Mouse (Mus musculus): ENCODE results near the gene Dapp1. TPM values are rescaled to one million over a fixed set of nuclear protein-coding genes. Genes with fewer than 3 reads are reported as not detected.
A peak's percentile ranks its signal among the peaks of the same experiment; 100 is the strongest.
"Not testable (repeated sequence)": the region's sequence is repeated elsewhere in the genome, so short reads cannot be mapped to it uniquely, and the experiment has no call there.

Dapp1 gene
- polyA plus RNA-seq, 1 experiment from 2014 or later, result 2.3 TPM

GRCm38 (mm10) chr3:137968105-137968819 is 13.1 kb downstream of the Dapp1 start:
- Histone ChIP-seq H3K27ac (no peak overlapping the region), H3K9ac (no peak overlapping the region), H3K4me3 (no peak overlapping the region), H3K36me3 (no peaks in the 10 kb centered on the region), H3K27me3 (no peaks in the 10 kb centered on the region), H3K4me1 (no peaks in the 10 kb centered on the region), H3K4me2 (replicated peaks) (no peak overlapping the region), H3K9me3 (replicated peaks) (no peaks in the 10 kb centered on the region)
- 89% methylated on average over 14 of the region's 14 CpGs for WGBS
- ATAC-seq (ENCODE audit: low FRiP score), result no peak

DNA sequence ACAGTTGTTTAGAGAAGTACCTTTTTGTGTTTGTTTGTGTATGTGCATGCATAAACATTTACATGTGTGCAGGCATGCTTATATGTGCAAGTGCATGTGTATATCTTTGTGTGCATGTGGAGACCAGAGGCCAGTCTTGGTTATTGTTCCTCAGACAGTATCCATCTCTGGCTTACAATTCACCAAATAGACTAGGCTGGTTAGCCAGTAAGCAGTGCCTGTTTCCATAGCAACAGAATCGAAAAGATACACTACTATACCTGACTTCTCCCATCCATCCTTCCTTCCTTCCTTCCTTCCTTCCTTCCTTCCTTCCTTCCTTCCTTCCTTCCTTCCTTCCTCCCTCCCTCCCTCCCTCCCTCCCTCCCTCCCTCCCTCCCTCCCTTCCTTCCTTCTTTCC is 17.3 kb downstream of the Dapp1 start:
- ATAC-seq (ENCODE audit: low FRiP score); H3K36me3 ChIP-seq; H3K27me3 ChIP-seq; H3K4me3 ChIP-seq; H3K4me1 ChIP-seq; H3K9ac ChIP-seq; H3K4me2 ChIP-seq (replicated peaks); H3K27ac ChIP-seq; H3K9me3 ChIP-seq (replicated peaks): not testable (repeated sequence)
- 71% methylated on average over 1 of the region's 1 CpGs for WGBS

DNA sequence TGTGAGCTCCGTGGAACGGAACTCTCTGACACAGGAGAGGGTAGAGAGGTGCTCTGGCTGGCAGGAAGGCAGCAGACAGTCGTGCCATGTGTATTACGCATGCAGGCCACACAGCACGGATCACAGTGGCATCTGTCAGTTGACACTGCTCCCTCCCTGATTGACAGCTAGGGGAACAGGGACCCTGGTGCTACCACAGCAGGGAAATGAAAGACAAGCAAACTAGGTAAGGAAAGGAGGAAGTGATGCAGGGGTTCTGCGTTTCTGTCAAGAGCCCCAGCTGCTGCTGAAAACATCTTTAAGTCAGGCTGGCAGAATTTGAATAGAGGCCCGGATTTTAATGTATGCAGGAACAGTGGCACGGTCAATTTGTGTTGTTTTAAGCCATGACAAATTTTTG is 17.8 kb downstream of the Dapp1 start:
- Histone ChIP-seq H3K27me3 (no peaks in the 10 kb centered on the region), H3K4me3 (no peak overlapping the region), H3K4me2 (replicated peaks) (no peak overlapping the region), H3K9me3 (replicated peaks) (no peaks in the 10 kb centered on the region), H3K9ac (no peak overlapping the region), H3K36me3 (no peaks in the 10 kb centered on the region), H3K27ac (no peak overlapping the region), H3K4me1 (no peaks in the 10 kb centered on the region)
- 58% methylated on average over 8 of the region's 8 CpGs for WGBS
- ATAC-seq (ENCODE audit: low FRiP score), result no peak

DNA sequence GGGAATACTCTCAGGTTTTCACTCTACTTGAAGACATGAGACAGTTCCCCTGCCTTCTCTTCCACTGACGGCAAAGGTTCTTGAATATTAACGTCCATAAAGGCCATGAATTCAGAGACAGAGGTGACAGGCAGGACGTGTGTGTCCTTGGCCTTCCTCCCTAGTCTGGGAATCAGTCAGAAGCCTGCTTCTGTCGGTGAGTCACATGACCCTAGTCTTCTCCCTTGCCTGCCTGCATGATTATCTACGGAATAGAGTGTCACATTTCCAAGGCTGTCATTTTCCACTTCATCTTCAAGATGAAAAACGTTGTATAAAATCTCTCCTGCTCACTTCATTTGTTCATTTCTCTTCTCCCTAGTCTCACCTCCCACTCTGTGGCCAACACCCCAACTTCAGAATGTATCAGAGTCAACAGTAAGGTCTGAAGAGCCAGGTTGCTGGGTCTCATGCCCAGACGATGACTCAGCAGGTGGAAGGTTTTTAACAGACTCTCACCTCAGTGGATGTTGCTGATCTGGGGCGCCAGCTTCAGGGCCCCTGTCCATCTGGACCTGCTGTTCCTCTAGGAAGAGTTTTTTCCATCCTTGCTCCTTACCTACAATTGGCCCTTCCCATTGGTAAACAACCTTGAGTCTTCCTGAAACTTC is 19.5 kb downstream of the Dapp1 start:
- Histone ChIP-seq H3K27me3 (no peaks in the 10 kb centered on the region), H3K9ac (no peak overlapping the region), H3K4me1 (no peaks in the 10 kb centered on the region), H3K9me3 (replicated peaks) (no peaks in the 10 kb centered on the region), H3K27ac (no peak overlapping the region), H3K4me3 (no peak overlapping the region), H3K4me2 (replicated peaks) (no peak overlapping the region), H3K36me3 (no peaks in the 10 kb centered on the region)
- no peak for ATAC-seq (ENCODE audit: low FRiP score)
- WGBS, result 59% methylated on average over 8 of the region's 8 CpGs

- no peaks in the 10 kb centered on the region for H3K9me3 ChIP-seq (replicated peaks)
- WGBS, result 82% methylated on average over 4 of the region's 4 CpGs
- no peak overlapping the region for H3K27ac ChIP-seq
- H3K27me3 ChIP-seq, result no peaks in the 10 kb centered on the region
- ATAC-seq (ENCODE audit: low FRiP score), result no peak
- H3K36me3 ChIP-seq, result no peaks in the 10 kb centered on the region
- no peak overlapping the region for H3K4me2 ChIP-seq (replicated peaks)
- H3K4me3 ChIP-seq, result no peak overlapping the region
- no peak overlapping the region for H3K9ac ChIP-seq
- 0 out of 2 replicates have a peak, but pooled peaks cover 3% of the 10 kb centered on the region for H3K4me1 ChIP-seq
Observed at GRCm38 (mm10) chr3:137959456-137959855, 21.9 kb downstream of the Dapp1 start.

- H3K4me3 ChIP-seq, result no peak overlapping the region
- H3K27ac ChIP-seq, result no peak overlapping the region
- no peaks in the 10 kb centered on the region for H3K27me3 ChIP-seq
- ATAC-seq (ENCODE audit: low FRiP score), result no peak
- H3K9ac ChIP-seq, result no peak overlapping the region
- no peaks in the 10 kb centered on the region for H3K36me3 ChIP-seq
- no peaks in the 10 kb centered on the region for H3K9me3 ChIP-seq (replicated peaks)
- H3K4me2 ChIP-seq (replicated peaks), result no peak overlapping the region
- 96% methylated on average over 4 of the region's 4 CpGs for WGBS
- peaks cover 5% of the 10 kb centered on the region; the same call in 1 of the 2 replicates for H3K4me1 ChIP-seq
Observed at GRCm38 (mm10) chr3:137958352-137958751, 23.0 kb downstream of the Dapp1 start.

- H3K27ac ChIP-seq, result no peak overlapping the region
- H3K4me3 ChIP-seq, result no peak overlapping the region
- no peak for ATAC-seq (ENCODE audit: low FRiP score)
- 92% methylated on average over 9 of the region's 9 CpGs for WGBS
- H3K9me3 ChIP-seq (replicated peaks), result no peaks in the 10 kb centered on the region
- H3K27me3 ChIP-seq, result no peaks in the 10 kb centered on the region
- no peak overlapping the region for H3K9ac ChIP-seq
- H3K4me1 ChIP-seq, result peaks cover 6% of the 10 kb centered on the region
- H3K36me3 ChIP-seq, result no peaks in the 10 kb centered on the region
- H3K4me2 ChIP-seq (replicated peaks), result no peak overlapping the region
Observed at GRCm38 (mm10) chr3:137957864-137958263, 23.5 kb downstream of the Dapp1 start.

DNA sequence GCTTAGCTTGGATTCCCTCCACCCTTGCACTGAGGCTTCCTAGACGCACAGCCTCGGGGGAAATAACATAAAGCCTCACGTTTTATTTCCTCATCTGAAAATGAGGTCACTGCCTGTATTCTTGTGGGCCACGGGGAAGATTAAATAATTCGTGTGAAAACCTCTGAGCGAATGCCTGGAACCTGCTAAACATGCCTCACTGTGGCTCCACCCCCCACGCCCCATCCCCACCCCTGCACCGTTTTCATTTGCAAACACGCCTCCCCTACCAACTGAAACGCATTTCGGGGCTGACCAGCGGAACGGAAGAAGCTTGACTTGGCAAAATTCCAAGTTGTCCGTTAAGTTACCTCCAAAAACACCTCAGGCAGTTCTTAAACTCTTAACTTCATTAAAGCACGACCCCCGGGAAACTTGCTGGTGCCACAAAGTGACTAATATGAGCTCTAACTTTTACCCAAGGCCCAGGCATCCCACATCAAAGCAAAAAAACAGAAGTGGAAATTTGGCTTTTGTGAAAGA is 25.7 kb downstream of the Dapp1 start:
- WGBS, result 28% methylated on average over 16 of the region's 16 CpGs
- ATAC-seq (ENCODE audit: low FRiP score), result no peak
- no peaks in the 10 kb centered on the region for H3K27me3 ChIP-seq

GRCm38 (mm10) chr3:137954256-137954916 is 27.0 kb downstream of the Dapp1 start:
- WGBS, result 68% methylated on average over 23 of the region's 23 CpGs
- Histone ChIP-seq H3K36me3 (no peaks in the 10 kb centered on the region), H3K4me2 (replicated peaks) (no peak overlapping the region), H3K9ac (no peak overlapping the region), H3K4me1 (peaks cover 17% of the 10 kb centered on the region), H3K4me3 (no peak overlapping the region), H3K9me3 (replicated peaks) (no peaks in the 10 kb centered on the region), H3K27me3 (no peaks in the 10 kb centered on the region), H3K27ac (no peak overlapping the region)
- no peak for ATAC-seq (ENCODE audit: low FRiP score)

More for the DNA sequence above, 25.7 kb downstream of the Dapp1 start:
- no peak overlapping the region for H3K9ac ChIP-seq
- no peaks in the 10 kb centered on the region for H3K9me3 ChIP-seq (replicated peaks)
- H3K27ac ChIP-seq, result no peak overlapping the region
- H3K4me3 ChIP-seq, result no peak overlapping the region
- H3K36me3 ChIP-seq, result no peaks in the 10 kb centered on the region
- peaks cover 17% of the 10 kb centered on the region for H3K4me1 ChIP-seq
- peak overlapping the region; percentile 41 for H3K4me2 ChIP-seq (replicated peaks)

DNA sequence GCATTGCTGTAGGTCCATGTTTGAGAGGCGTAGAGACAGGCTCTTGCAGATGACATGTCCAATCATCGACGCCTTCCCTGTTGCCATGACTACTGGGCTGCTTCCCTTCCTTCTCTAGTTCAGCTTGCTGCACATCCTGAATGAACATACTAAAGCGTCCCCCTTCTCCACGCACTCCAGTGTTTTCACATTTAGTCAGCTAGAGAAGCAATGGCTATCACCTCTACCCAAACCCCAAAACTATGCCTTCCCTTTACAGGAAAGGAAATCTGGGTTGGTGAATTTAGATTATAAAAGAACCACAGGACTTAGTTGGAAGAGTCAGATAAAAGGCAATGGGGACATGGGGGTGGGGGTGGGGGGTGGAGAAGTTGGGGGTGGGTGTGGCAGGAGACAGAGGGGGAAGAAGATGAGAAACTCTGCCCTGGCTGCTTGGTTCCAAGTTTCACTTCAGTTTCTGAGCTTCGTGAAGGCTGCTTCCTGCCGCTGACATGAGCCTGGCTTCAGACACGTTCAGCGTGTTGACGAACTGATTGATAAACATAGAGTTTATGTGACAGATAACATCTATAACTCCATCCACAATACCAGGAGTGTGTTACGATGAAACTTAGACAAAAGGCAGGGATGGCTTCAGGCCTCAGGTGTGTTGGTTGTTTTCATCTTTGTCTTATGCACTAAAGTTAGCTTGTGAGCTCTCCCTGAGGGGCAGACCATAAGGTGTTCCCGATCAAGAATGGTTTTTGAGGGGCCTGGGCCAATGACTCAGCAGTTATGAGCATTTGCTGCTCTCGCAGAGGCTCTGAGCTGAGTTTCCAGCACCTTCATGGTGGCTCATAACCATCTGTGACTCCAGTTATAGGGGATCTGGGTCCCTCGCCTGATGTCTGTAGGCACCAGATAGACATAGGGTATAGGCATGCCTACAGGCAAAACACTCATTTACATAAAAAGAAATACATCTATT is 28.1 kb downstream of the Dapp1 start:
- ATAC-seq (ENCODE audit: low FRiP score), result peak; percentile 79
- Histone ChIP-seq H3K9me3 (replicated peaks) (no peaks in the 10 kb centered on the region), H3K4me1 (peaks cover 17% of the 10 kb centered on the region), H3K27ac (no peak overlapping the region), H3K4me3 (no peak overlapping the region), H3K27me3 (no peaks in the 10 kb centered on the region), H3K9ac (no peak overlapping the region), H3K4me2 (replicated peaks) (peak overlapping the region; percentile 3; the same call in 1 of the 2 replicates), H3K36me3 (no peaks in the 10 kb centered on the region)
- WGBS, result 66% methylated on average over 14 of the region's 14 CpGs

- Histone ChIP-seq H3K27me3 (no peaks in the 10 kb centered on the region), H3K4me3 (no peak overlapping the region), H3K36me3 (no peaks in the 10 kb centered on the region), H3K9me3 (replicated peaks) (no peaks in the 10 kb centered on the region), H3K4me2 (replicated peaks) (peak overlapping the region; percentile 3; the same call in 1 of the 2 replicates), H3K9ac (no peak overlapping the region), H3K4me1 (peaks cover 17% of the 10 kb centered on the region), H3K27ac (peak overlapping the region; percentile 3; the same call in 1 of the 2 replicates)
- ATAC-seq (ENCODE audit: low FRiP score), result no peak
- 69% methylated on average over 4 of the region's 4 CpGs for WGBS
Observed at GRCm38 (mm10) chr3:137952225-137952913, 29.0 kb downstream of the Dapp1 start.
